Mouse (Mus musculus) midbrain, embryonic 15.5 days (tissue): ENCODE data around the gene Crybg1. TPM values are rescaled to one million over a fixed set of nuclear protein-coding genes. Genes with fewer than 3 reads are reported as not detected.
"Not testable (repeated sequence)": the region's sequence is repeated elsewhere in the genome, so short reads cannot be mapped to it uniquely, and the experiment has no call there.

Source experiments
- ATAC-seq: fragments of 200-750 bp; cut with Nextera tagmentation; replicated peaks from 2 replicates; pipeline ENCODE4 v1.8.0; 2017; ENCODE audit warnings: moderate TSS enrichment
- H3K27ac ChIP-seq: fragments of 300-500 bp; sonication (generic); 2 replicates; pipeline ENCODE4 v1.5.1; 2015; ENCODE audit warnings: mild to moderate bottlenecking, inconsistent platforms
- H3K27me3 ChIP-seq: fragments of 300-500 bp; sonication (generic); replicated peaks from 2 replicates; pipeline ENCODE4 v1.6.1; 2015; ENCODE audit warnings: inconsistent platforms
- H3K36me3 ChIP-seq: fragments of 300-500 bp; sonication (generic); replicated peaks from 2 replicates; pipeline ENCODE4 v1.6.1; 2015; ENCODE audit warnings: inconsistent platforms
- H3K4me1 ChIP-seq: fragments of 300-500 bp; sonication (generic); 2 replicates; pipeline ENCODE4 v1.6.1; 2015; ENCODE audit warnings: inconsistent platforms
- H3K4me2 ChIP-seq: fragments of 300-500 bp; sonication (generic); 2 replicates; pipeline ENCODE4 v1.6.1; 2015; ENCODE audit warnings: inconsistent platforms, mild to moderate bottlenecking, moderate library complexity
- H3K4me3 ChIP-seq: fragments of 300-500 bp; sonication (generic); 2 replicates; pipeline ENCODE4 v1.5.1; 2015; ENCODE audit warnings: mild to moderate bottlenecking, inconsistent platforms
- H3K9ac ChIP-seq: fragments of 300-500 bp; sonication (generic); 2 replicates; pipeline ENCODE4 v1.6.1; 2015; ENCODE audit warnings: mild to moderate bottlenecking, inconsistent platforms
- H3K9me3 ChIP-seq: fragments of 300-500 bp; sonication (generic); 2 replicates; pipeline ENCODE4 v1.6.1; 2016; ENCODE audit warnings: inconsistent platforms
- WGBS: fragments of 180-500 bp; shearing (Covaris S2); methylation state at CpG from one replicate; pipeline ENCODE4 v1.1.7; 2015; ENCODE audit warnings: mixed read lengths; 5-methylcytosine and 5-hydroxymethylcytosine counted together
- polyA plus RNA-seq: library from polyadenylated mRNA; unstranded; fragments of >200 nt; fragmentation: Nextera tagmentation; extraction: Ambion mirVana; gene quantifications from 2 replicates; pipeline ENCODE4 v1.2.1, GENCODE M21; 2015

Crybg1 gene
- polyA plus RNA-seq, 1 experiment from 2014 or later: 0.14 TPM

DNA sequence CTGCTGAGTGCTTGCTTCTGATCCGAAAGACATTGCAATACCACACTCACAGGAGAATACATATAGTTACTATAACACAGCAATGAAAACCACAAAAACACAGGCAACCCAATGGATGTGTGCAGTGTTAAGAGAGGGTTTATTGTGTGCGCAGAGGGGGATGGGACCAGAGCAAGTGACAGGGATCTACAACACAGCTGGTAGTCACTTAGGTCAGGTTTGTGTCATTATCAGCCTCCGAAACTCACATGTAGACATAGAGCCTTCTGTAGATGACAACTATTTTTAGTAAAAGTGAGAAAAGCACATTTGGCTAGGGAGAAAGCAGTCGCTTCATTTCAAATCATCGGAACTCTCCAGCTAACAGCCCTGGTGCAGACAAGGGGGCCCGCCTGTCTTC is 166.2 kb downstream of the Crybg1 start:
- Histone ChIP-seq H3K4me1 (no peaks in the 10 kb centered on the region), H3K4me3 (no peak overlapping the region), H3K4me2 (no peak overlapping the region), H3K9ac (no peak overlapping the region), H3K36me3 (no peaks in the 10 kb centered on the region), H3K27ac (no peak overlapping the region), H3K27me3 (no peaks in the 10 kb centered on the region), H3K9me3 (no peaks in the 10 kb centered on the region)
- WGBS: 94% methylated on average over 6 of the region's 6 CpGs
- no peak for ATAC-seq

GRCm38 (mm10) chr10:43980742-43981141 is 167.9 kb downstream of the Crybg1 start:
- not testable (repeated sequence) for H3K9ac ChIP-seq, H3K4me3 ChIP-seq, H3K9me3 ChIP-seq, H3K36me3 ChIP-seq, H3K27me3 ChIP-seq, ATAC-seq, H3K4me2 ChIP-seq, H3K4me1 ChIP-seq, H3K27ac ChIP-seq
- WGBS: 96% methylated on average over 3 of the region's 3 CpGs

DNA sequence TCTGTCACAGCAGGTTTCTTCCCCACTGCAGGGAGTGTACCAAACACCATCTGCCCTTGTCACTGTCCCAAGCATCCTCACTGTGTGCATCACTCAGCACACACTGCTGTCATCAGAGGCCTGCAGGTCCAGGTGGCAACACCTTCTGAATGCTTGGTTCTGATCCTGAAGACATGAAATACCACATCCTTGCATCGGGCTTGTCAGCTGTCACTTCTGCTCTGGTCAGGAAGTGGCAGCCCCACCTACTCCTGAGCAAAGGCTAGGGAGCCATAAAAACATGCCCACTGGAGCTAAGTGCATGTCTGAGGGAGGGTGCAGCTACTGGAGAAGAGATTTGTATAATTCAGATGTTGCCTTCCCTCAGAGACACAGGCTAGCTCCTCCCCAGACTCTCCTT is 168.6 kb downstream of the Crybg1 start:
- H3K4me2 ChIP-seq: no peak overlapping the region

DNA sequence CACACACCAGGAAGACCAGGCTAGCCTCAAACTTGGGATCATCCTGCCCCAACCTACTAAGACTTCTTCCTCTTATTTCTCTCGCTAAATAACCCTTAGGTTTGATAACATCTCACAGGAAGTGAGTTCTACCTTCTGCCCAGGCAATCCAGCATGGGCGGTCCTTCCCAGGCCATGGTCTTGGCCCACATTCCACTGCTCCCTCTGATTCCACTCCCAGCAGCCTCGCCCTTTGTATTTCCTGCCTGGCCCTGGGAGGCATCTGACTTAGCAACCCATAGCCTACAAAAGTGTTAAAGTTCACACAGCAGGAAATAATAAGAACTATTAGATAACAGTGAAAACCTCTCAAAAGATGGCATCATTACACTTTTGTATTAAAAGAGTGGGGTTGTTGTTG is 171.3 kb downstream of the Crybg1 start:
- Histone ChIP-seq H3K9me3 (no peaks in the 10 kb centered on the region), H3K27ac (no peak overlapping the region), H3K36me3 (no peaks in the 10 kb centered on the region), H3K4me2 (no peak overlapping the region), H3K27me3 (no peaks in the 10 kb centered on the region), H3K4me1 (no peaks in the 10 kb centered on the region), H3K9ac (no peak overlapping the region), H3K4me3 (no peak overlapping the region)
- 80% methylated on average over 3 of the region's 3 CpGs for WGBS
- no peak for ATAC-seq

More for the DNA sequence above, 168.6 kb downstream of the Crybg1 start:
- no peaks in the 10 kb centered on the region for H3K4me1 ChIP-seq
- ATAC-seq: no peak
- WGBS: 82% methylated on average over 1 of the region's 1 CpGs
- H3K9me3 ChIP-seq: no peaks in the 10 kb centered on the region
- no peak overlapping the region for H3K4me3 ChIP-seq
- H3K36me3 ChIP-seq: no peaks in the 10 kb centered on the region
- H3K9ac ChIP-seq: no peak overlapping the region
- no peak overlapping the region for H3K27ac ChIP-seq
- no peaks in the 10 kb centered on the region for H3K27me3 ChIP-seq

DNA sequence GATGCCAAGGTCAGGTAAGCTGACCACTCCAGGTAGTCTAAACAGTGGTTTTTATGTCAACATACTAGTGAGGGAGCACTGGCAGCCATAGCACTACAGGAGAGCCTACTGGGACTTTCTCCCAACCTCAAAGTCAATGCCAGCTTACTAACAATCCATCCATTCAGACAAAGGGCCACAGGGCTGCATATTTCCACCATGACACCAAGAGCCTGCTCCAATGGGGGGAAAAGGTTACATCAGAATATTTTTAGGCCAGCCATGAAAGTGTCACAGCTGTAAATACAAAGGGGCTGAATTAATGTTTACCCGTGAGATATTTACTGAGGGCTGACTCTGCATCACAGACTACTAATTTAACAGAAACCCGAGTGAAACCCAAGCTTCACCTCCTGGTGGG is 175.4 kb downstream of the Crybg1 start:
- no peaks in the 10 kb centered on the region for H3K27me3 ChIP-seq
- no peak overlapping the region for H3K4me2 ChIP-seq
- no peak for ATAC-seq
- H3K4me1 ChIP-seq: no peaks in the 10 kb centered on the region
- WGBS: 47% methylated on average over 2 of the region's 2 CpGs
- H3K9ac ChIP-seq: no peak overlapping the region
- H3K27ac ChIP-seq: no peak overlapping the region
- H3K36me3 ChIP-seq: no peaks in the 10 kb centered on the region
- no peaks in the 10 kb centered on the region for H3K9me3 ChIP-seq
- no peak overlapping the region for H3K4me3 ChIP-seq

- Histone ChIP-seq H3K9me3 (no peaks in the 10 kb centered on the region), H3K36me3 (no peaks in the 10 kb centered on the region), H3K4me2 (no peak overlapping the region), H3K4me3 (no peak overlapping the region), H3K4me1 (no peaks in the 10 kb centered on the region), H3K9ac (no peak overlapping the region), H3K27ac (no peak overlapping the region), H3K27me3 (no peaks in the 10 kb centered on the region)
- ATAC-seq: no peak
- WGBS: 68% methylated on average over 2 of the region's 2 CpGs
These were observed 183.7 kb downstream of the Crybg1 start for GRCm38 (mm10) chr10:43964943-43965342.

DNA sequence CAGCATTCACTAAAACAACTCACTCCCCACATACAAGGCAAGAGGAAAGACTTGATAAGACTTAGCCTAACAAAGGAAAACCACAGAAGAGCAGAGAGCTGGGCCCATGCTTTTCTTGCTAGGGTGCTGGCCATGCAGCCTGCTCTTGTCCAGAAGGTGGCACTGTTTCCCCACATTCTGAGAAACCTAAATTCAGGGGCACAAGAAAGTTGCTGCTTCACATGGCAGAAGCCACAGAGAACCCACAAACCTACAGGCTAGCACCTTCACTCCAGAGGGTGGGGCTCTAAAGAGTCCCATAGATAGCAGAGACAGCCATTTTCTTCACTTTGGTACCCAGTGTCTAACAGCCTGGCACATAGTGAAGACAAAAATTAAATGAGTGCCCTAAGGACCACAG is 194.7 kb downstream of the Crybg1 start:
- Histone ChIP-seq H3K4me3 (no peak overlapping the region), H3K9ac (no peak overlapping the region), H3K27me3 (no peaks in the 10 kb centered on the region), H3K9me3 (no peaks in the 10 kb centered on the region), H3K4me2 (no peak overlapping the region), H3K27ac (no peak overlapping the region), H3K4me1 (no peaks in the 10 kb centered on the region), H3K36me3 (no peaks in the 10 kb centered on the region)
- peak; percentile 67 for ATAC-seq

DNA sequence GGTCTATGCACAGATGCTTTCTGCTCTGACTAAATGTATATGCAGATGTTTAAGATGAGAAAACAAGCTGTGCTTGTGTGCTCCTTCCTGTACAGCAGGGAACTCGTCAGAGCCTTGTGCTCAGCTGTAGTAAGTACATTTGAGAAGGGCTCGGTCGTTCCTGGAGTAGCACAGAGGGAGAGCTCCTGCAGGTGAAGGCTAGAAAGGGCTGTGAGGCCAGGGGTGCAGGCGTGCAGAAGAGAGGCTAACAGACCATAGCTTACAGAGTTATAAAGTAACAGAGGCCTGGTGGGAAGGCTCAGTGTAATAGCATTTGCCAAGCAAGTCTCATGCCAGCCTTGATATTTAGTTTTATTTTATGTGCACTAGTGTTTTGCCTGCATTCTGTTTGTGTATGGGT is 203.2 kb downstream of the Crybg1 start:
- H3K27me3 ChIP-seq: no peaks in the 10 kb centered on the region
- H3K9me3 ChIP-seq: no peaks in the 10 kb centered on the region
- no peak overlapping the region for H3K4me2 ChIP-seq
- ATAC-seq: no peak
- H3K27ac ChIP-seq: no peak overlapping the region
- H3K9ac ChIP-seq: no peak overlapping the region
- WGBS: 74% methylated on average over 4 of the region's 4 CpGs
- no peak overlapping the region for H3K4me3 ChIP-seq
- H3K36me3 ChIP-seq: no peaks in the 10 kb centered on the region
- H3K4me1 ChIP-seq: peaks cover 9% of the 10 kb centered on the region

- Histone ChIP-seq H3K27me3 (no peaks in the 10 kb centered on the region), H3K4me3 (no peak overlapping the region), H3K27ac (no peak overlapping the region), H3K9me3 (no peaks in the 10 kb centered on the region), H3K36me3 (no peaks in the 10 kb centered on the region), H3K4me2 (no peak overlapping the region), H3K4me1 (peaks cover 9% of the 10 kb centered on the region), H3K9ac (no peak overlapping the region)
- no peak for ATAC-seq
- 19% methylated on average over 4 of the region's 4 CpGs for WGBS
These were observed 204.9 kb downstream of the Crybg1 start for GRCm38 (mm10) chr10:43943736-43944135.

- H3K4me2 ChIP-seq: no peak overlapping the region
- 85% methylated on average over 6 of the region's 6 CpGs for WGBS
- no peaks in the 10 kb centered on the region for H3K9me3 ChIP-seq
- no peak overlapping the region for H3K27ac ChIP-seq
- no peaks in the 10 kb centered on the region for H3K36me3 ChIP-seq
- ATAC-seq: no peak
- H3K27me3 ChIP-seq: no peaks in the 10 kb centered on the region
- H3K4me1 ChIP-seq: peaks cover 7% of the 10 kb centered on the region
- no peak overlapping the region for H3K4me3 ChIP-seq
- H3K9ac ChIP-seq: no peak overlapping the region
These were observed 209.5 kb downstream of the Crybg1 start for GRCm38 (mm10) chr10:43939136-43939662.

- no peak overlapping the region for H3K4me3 ChIP-seq
- H3K9me3 ChIP-seq: no peaks in the 10 kb centered on the region
- no peak overlapping the region for H3K9ac ChIP-seq
- H3K4me2 ChIP-seq: no peak overlapping the region
- no peak overlapping the region for H3K27ac ChIP-seq
- 73% methylated on average over 5 of the region's 5 CpGs for WGBS
- no peaks in the 10 kb centered on the region for H3K27me3 ChIP-seq
- no peaks in the 10 kb centered on the region for H3K36me3 ChIP-seq
- no peak for ATAC-seq
- no peaks in the 10 kb centered on the region for H3K4me1 ChIP-seq
These were observed 220.1 kb downstream of the Crybg1 start for GRCm38 (mm10) chr10:43928596-43928995.

DNA sequence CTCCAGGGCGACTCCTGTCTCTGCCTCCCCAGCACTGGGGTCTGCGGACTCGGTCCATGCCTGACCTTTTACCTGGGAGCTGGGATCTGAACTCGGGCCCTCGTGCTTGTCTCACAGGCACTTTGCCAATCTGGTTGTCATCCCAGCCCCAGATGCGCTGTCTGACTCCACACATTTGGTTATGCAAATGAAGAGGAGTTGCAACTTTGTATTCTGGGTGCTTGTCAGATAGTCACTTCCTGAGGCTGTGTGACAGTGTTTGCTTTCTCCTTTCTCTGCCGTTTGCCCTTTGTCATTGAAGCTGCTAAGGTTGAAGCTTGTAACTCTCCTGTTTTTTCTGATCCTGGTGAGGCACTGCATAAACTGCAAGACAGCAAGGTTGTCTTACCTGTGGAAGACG is 220.9 kb downstream of the Crybg1 start:
- WGBS: 86% methylated on average over 8 of the region's 8 CpGs
- Histone ChIP-seq H3K36me3 (no peaks in the 10 kb centered on the region), H3K4me3 (no peak overlapping the region), H3K9ac (no peak overlapping the region), H3K27me3 (no peaks in the 10 kb centered on the region), H3K4me2 (no peak overlapping the region), H3K27ac (no peak overlapping the region), H3K4me1 (no peaks in the 10 kb centered on the region), H3K9me3 (no peaks in the 10 kb centered on the region)
- no peak for ATAC-seq

- H3K27me3 ChIP-seq, H3K27ac ChIP-seq, ATAC-seq, H3K4me1 ChIP-seq, H3K9ac ChIP-seq, H3K36me3 ChIP-seq, H3K4me2 ChIP-seq, H3K9me3 ChIP-seq, H3K4me3 ChIP-seq: not testable (repeated sequence)
- WGBS: 95% methylated on average over 9 of the region's 9 CpGs
These were observed 222.9 kb downstream of the Crybg1 start for GRCm38 (mm10) chr10:43925776-43926175.

GRCm38 (mm10) chr10:43923096-43923495 is 225.6 kb downstream of the Crybg1 start:
- Histone ChIP-seq H3K9me3 (no peaks in the 10 kb centered on the region), H3K27ac (no peak overlapping the region), H3K4me1 (no peaks in the 10 kb centered on the region), H3K27me3 (no peaks in the 10 kb centered on the region), H3K4me3 (no peak overlapping the region), H3K4me2 (no peak overlapping the region), H3K36me3 (no peaks in the 10 kb centered on the region), H3K9ac (no peak overlapping the region)
- WGBS: 90% methylated on average over 3 of the region's 3 CpGs
- no peak for ATAC-seq
